Mouse (Mus musculus) ES-Bruce4 (cell line): ENCODE results near the gene Zfp523.

ENCODE experiments used
- CTCF ChIP-seq: IDR thresholded peaks from one replicate; pipeline ENCODE4 v1.8.1; 2011; ENCODE audit warnings: low read depth, low read length
- EP300 ChIP-seq: IDR thresholded peaks from 2 replicates; pipeline ENCODE4 v1.6.1; 2011; ENCODE audit warnings: low read depth, low read length; ENCODE audit not compliant: insufficient read depth
- POLR2A ChIP-seq: IDR thresholded peaks from one replicate; pipeline ENCODE4 v1.8.1; 2011; ENCODE audit warnings: low read length; ENCODE audit not compliant: insufficient read depth

GRCm38 (mm10) chr17:28230486-28230885, 53.6 kb downstream of the Zfp523 start:
- TF ChIP-seq CTCF (no peak), EP300 (no peak), POLR2A (no peak)
